Mouse (Mus musculus): Measurements from ENCODE around the gene Cntfr. TPM values are rescaled to one million over a fixed set of nuclear protein-coding genes. Genes with fewer than 3 reads are reported as not detected.

Cntfr gene
- total RNA-seq, 1 experiment: 17.0 TPM

- H3K4me1 ChIP-seq (ENCODE audit: control insufficient read depth in 2 of 2, insufficient read depth in 2 of 2, low read length in 2 of 2, poor library complexity in 1 of 2): peaks cover 2 to 5% of the 10 kb centered on the region in 2 experiments; a peak in 1 of 4 replicates
These were observed 18.7 kb upstream of the Cntfr start for GRCm38 (mm10) chr4:41715596-41715995.

GRCm38 (mm10) chr4:41715082-41715481 lies 18.2 kb upstream of the Cntfr start:
- Histone ChIP-seq H3K36me3 (ENCODE audit: control insufficient read depth, insufficient read depth, low read length, poor library complexity, severe bottlenecking) (peaks cover 21% of the 10 kb centered on the region; the same call in 1 of the 2 replicates), H3K9ac (ENCODE audit: insufficient read depth, low read depth, low read length, poor library complexity, severe bottlenecking) (no peak overlapping the region), H3K4me1 (ENCODE audit: control insufficient read depth in 2 of 2, insufficient read depth in 2 of 2, low read length in 2 of 2, poor library complexity in 1 of 2) (peaks cover 2 to 5% of the 10 kb centered on the region in 2 experiments; a peak in 1 of 4 replicates), H3K4me3 (ENCODE audit: insufficient read depth in 1 of 2, low read depth in 1 of 2, low read length in 2 of 2, poor library complexity in 1 of 2, severe bottlenecking in 1 of 2) (no peak overlapping the region), H3K27ac (ENCODE audit: insufficient read depth, low read depth, low read length, poor library complexity, severe bottlenecking) (no peak overlapping the region), H3K9me3 (ENCODE audit: control insufficient read depth, insufficient read depth, low read depth, low read length) (no peaks in the 10 kb centered on the region)
- DNase-seq (ENCODE audit: low read depth, low spot score): no peak
- TF ChIP-seq HCFC1 (IDR thresholded peaks at IDR 0.05; ENCODE audit: borderline replicate concordance, insufficient read depth, low read length) (no peak), CHD2 (IDR thresholded peaks at IDR 0.05; ENCODE audit: low read depth, low read length) (no peak), MAFK (IDR thresholded peaks at IDR 0.05; ENCODE audit: insufficient read depth, low read depth, low read length) (no peak), ZNF384 (IDR thresholded peaks at IDR 0.05; ENCODE audit: low read depth, low read length) (no peak), ZC3H11A (IDR thresholded peaks at IDR 0.05; ENCODE audit: borderline replicate concordance, low read depth, low read length) (no peak)
- in situ Hi-C loops (cut with MboI; ENCODE audit: low sequenced_read_pairs in 2 of 2, unreplicated experiment in 2 of 2): loop anchor here in 1 of 2 experiments (25.0 kb wide), 1 partner anchor 153 kb away; the partner anchor contains the start of genes Dnaic1 and Fam219a

More at GRCm38 (mm10) chr4:41715596-41715995, 18.7 kb upstream of the Cntfr start:
- in situ Hi-C loops (cut with MboI; ENCODE audit: low sequenced_read_pairs in 2 of 2, unreplicated experiment in 2 of 2): loop anchor here in 1 of 2 experiments (25.0 kb wide), 1 partner anchor 153 kb away; the partner anchor contains the start of genes Dnaic1 and Fam219a
- H3K36me3 ChIP-seq (ENCODE audit: control insufficient read depth, insufficient read depth, low read length, poor library complexity, severe bottlenecking): peaks cover 21% of the 10 kb centered on the region; the same call in 1 of the 2 replicates
- H3K9me3 ChIP-seq (ENCODE audit: control insufficient read depth, insufficient read depth, low read depth, low read length): no peaks in the 10 kb centered on the region
- H3K9ac ChIP-seq (ENCODE audit: insufficient read depth, low read depth, low read length, poor library complexity, severe bottlenecking): no peak overlapping the region
- no peak overlapping the region for H3K27ac ChIP-seq (ENCODE audit: insufficient read depth, low read depth, low read length, poor library complexity, severe bottlenecking)
- no peak for TF ChIP-seq MAFK (IDR thresholded peaks at IDR 0.05; ENCODE audit: insufficient read depth, low read depth, low read length)
- no peak for TF ChIP-seq CHD2 (IDR thresholded peaks at IDR 0.05; ENCODE audit: low read depth, low read length)
- TF ChIP-seq ZNF384 (IDR thresholded peaks at IDR 0.05; ENCODE audit: low read depth, low read length): no peak
- TF ChIP-seq HCFC1 (IDR thresholded peaks at IDR 0.05; ENCODE audit: borderline replicate concordance, insufficient read depth, low read length): no peak
- no peak for TF ChIP-seq ZC3H11A (IDR thresholded peaks at IDR 0.05; ENCODE audit: borderline replicate concordance, low read depth, low read length)
- DNase-seq (ENCODE audit: low read depth, low spot score): no peak
- no peak overlapping the region for H3K4me3 ChIP-seq (ENCODE audit: insufficient read depth in 1 of 2, low read depth in 1 of 2, low read length in 2 of 2, poor library complexity in 1 of 2, severe bottlenecking in 1 of 2)

- no peak for TF ChIP-seq ZNF384 (IDR thresholded peaks at IDR 0.05; ENCODE audit: low read depth, low read length)
- TF ChIP-seq MAFK (IDR thresholded peaks at IDR 0.05; ENCODE audit: insufficient read depth, low read depth, low read length): no peak
- no peak for TF ChIP-seq CHD2 (IDR thresholded peaks at IDR 0.05; ENCODE audit: low read depth, low read length)
- no peak for TF ChIP-seq ZC3H11A (IDR thresholded peaks at IDR 0.05; ENCODE audit: borderline replicate concordance, low read depth, low read length)
- no peak for TF ChIP-seq HCFC1 (IDR thresholded peaks at IDR 0.05; ENCODE audit: borderline replicate concordance, insufficient read depth, low read length)
- Histone ChIP-seq H3K9ac (ENCODE audit: insufficient read depth, low read depth, low read length, poor library complexity, severe bottlenecking) (no peak overlapping the region), H3K4me3 (ENCODE audit: insufficient read depth in 1 of 2, low read depth in 1 of 2, low read length in 2 of 2, poor library complexity in 1 of 2, severe bottlenecking in 1 of 2) (peak overlapping the region in 1 of 2 experiments; percentile 11; a peak in 1 of 4 replicates), H3K9me3 (ENCODE audit: control insufficient read depth, insufficient read depth, low read depth, low read length) (no peaks in the 10 kb centered on the region), H3K36me3 (ENCODE audit: control insufficient read depth, insufficient read depth, low read length, poor library complexity, severe bottlenecking) (peaks cover 17% of the 10 kb centered on the region; the same call in 1 of the 2 replicates), H3K4me1 (ENCODE audit: control insufficient read depth in 2 of 2, insufficient read depth in 2 of 2, low read length in 2 of 2, poor library complexity in 1 of 2) (peaks cover 2 to 5% of the 10 kb centered on the region in 2 experiments; a peak in 1 of 4 replicates), H3K27ac (ENCODE audit: insufficient read depth, low read depth, low read length, poor library complexity, severe bottlenecking) (no peak overlapping the region)
- in situ Hi-C loops (cut with MboI; ENCODE audit: low sequenced_read_pairs in 2 of 2, unreplicated experiment in 2 of 2): loop anchor here in 1 of 2 experiments (25.0 kb wide), 1 partner anchor 152 kb away; the partner anchor contains the start of genes Dnaic1 and Fam219a
- DNase-seq (ENCODE audit: low read depth, low spot score): no peak
These were observed 17.4 kb upstream of the Cntfr start for GRCm38 (mm10) chr4:41714276-41714675.

GRCm38 (mm10) chr4:41713197-41714067 lies 16.5 kb upstream of the Cntfr start, which contains the start of gene Rpp25l:
Gene Rpp25l (minus strand): TSS chr4:41713534.
- Histone ChIP-seq H3K4me3 (ENCODE audit: insufficient read depth in 1 of 2, low read depth in 1 of 2, low read length in 2 of 2, poor library complexity in 1 of 2, severe bottlenecking in 1 of 2) (peak within 1 kb of the TSS; percentile 68 to 100), H3K9me3 (ENCODE audit: control insufficient read depth, insufficient read depth, low read depth, low read length) (no peaks in the 10 kb centered on the region), H3K4me1 (ENCODE audit: control insufficient read depth in 2 of 2, insufficient read depth in 2 of 2, low read length in 2 of 2, poor library complexity in 1 of 2) (peaks cover 2 to 5% of the 10 kb centered on the region in 2 experiments; a peak in 1 of 4 replicates), H3K9ac (ENCODE audit: insufficient read depth, low read depth, low read length, poor library complexity, severe bottlenecking) (peak within 1 kb of the TSS; percentile 82), H3K36me3 (ENCODE audit: control insufficient read depth, insufficient read depth, low read length, poor library complexity, severe bottlenecking) (peaks cover 17% of the 10 kb centered on the region; the same call in 1 of the 2 replicates), H3K27ac (ENCODE audit: insufficient read depth, low read depth, low read length, poor library complexity, severe bottlenecking) (0 out of 2 replicates have a peak within 1 kb of the TSS, but pooled peaks have one; percentile 1)
- peak; percentile 67 for DNase-seq (ENCODE audit: low read depth, low spot score)
- in situ Hi-C loops (cut with MboI; ENCODE audit: low sequenced_read_pairs in 2 of 2, unreplicated experiment in 2 of 2): loop anchor here in 1 of 2 experiments (25.0 kb wide), 1 partner anchor 151 kb away; the partner anchor contains the start of genes Dnaic1 and Fam219a
- TF ChIP-seq CHD2 (IDR thresholded peaks at IDR 0.05; ENCODE audit: low read depth, low read length) (no peak), HCFC1 (IDR thresholded peaks at IDR 0.05; ENCODE audit: borderline replicate concordance, insufficient read depth, low read length) (no peak), ZC3H11A (IDR thresholded peaks at IDR 0.05; ENCODE audit: borderline replicate concordance, low read depth, low read length) (no peak)
